Mouse (Mus musculus) embryo, embryonic 10 days (tissue): ENCODE measurements around the gene Hdac10.

Source experiments
- DNase-seq: peaks from one replicate; pipeline ENCODE4 v3.0.0-alpha.2; 2015; ENCODE audit warnings: low spot score

The Hdac10 gene

DNA sequence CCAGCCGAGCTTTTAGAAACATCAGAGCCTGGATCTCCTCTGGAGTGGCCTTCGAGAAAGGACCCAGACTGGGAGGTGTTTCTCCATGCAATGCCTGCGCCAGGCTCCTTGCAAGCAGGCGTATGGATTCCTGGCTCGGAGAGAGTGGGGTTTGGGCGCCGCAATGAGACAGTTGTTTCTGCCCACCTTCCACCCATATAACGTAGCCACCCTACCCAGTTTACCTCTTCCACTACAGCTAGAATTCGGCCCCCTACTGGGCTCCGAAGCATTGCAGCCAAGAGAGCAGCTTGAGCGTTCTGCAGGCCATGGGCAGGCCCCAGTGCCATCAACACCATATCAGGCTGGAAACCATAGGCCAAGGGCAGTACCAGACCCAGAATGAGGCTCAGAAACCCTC, 4.9 kb downstream of the Hdac10 start:
- peak; percentile 54 for DNase-seq

DNA sequence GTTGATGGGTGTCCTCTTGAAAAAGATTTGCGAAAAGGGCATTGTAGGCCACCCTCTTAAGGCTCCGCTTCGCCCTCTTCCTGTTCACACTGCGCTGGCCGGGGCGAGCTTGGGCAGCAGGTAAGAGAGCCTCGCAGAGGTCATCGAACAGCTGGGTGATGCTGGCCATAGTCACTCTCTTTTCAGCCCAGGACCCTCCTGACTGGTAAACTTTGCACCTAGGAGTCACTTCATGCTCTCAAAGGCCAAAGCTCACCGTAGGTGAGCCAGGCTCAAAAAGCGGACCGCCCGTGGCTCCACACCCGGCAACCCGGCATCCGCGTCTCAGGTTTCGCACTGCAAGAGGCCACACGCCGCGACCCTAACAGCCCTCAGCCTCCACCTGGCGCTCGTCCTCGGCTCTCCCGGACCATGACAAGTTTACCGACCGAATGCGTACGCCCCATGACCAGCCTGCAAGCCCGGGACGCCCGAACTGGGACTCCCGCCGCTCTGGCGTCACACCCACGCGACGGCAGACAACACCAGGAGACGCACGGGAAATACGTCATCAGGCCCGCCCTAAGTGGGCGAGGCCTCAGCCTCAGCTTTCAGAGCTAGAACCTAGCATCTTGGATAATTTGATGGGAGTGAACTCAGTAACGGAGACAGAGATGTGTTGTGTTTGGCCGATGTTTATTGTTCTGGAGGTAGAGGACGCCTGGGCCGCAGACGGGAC, 5.7 kb downstream of the Hdac10 start, which contains the start of gene Tubgcp6:
Tubgcp6 (minus strand) TSS at position 464 of the 718 bp plus-strand sequence.
- peak; percentile 98 for DNase-seq

DNA sequence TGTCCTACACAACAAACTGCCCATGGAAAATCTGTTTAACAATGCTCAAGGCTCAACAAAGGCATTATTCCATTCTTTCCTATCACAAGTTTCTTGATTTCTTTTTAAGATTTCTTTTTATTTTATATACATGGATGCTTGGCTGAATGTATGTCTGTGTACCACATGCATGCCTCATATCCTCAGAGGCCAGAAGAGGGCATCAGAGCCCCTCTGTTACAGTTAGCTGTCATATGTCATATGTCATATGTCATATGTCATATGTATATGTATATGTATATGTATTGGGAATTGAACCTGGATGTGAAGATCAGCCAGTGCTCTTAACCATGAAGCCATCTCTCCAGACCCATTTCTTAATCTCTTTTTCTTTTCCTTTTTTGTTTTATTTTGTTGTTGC, 10.5 kb downstream of the Hdac10 start:
- no peak for DNase-seq

DNA sequence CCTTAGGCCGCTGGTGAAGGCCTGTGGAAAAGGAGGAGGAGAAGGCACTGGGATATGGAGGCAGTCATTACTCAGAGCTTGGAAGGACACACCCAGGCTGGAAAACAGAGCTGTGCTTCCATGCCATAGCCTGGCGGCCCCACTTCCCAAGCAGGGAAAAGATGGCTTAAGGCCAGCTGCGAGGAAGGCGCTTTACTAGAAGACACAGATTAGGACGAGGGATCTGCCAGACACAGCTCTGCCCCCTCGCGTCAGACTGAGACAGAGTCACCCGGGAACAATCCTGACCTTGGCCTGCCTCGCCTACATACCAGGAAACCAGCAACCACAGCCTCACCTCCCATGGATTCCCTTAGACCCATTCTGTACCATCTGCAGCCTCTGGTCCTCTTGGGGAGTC, 18.4 kb downstream of the Hdac10 start:
- DNase-seq = no peak

DNA sequence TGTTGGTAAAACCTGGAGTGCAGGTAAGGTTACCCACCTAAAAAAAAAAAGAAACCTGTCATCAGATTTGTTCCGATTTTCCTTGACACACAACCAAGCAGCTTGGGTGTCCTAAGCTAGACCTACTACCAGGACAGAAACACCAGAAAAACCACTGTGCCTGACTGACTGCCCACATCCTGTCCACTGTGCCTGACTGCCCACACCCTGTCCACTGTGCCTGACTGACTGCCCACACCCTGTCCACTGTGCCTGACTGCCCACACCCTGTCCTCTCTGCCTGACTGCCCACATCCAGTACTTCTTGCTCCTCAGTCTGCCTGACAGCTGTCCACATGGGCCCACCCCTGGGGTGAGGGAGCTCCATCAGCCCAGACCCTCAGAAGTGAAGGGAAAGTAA, 21.5 kb downstream of the Hdac10 start:
- DNase-seq = no peak

DNA sequence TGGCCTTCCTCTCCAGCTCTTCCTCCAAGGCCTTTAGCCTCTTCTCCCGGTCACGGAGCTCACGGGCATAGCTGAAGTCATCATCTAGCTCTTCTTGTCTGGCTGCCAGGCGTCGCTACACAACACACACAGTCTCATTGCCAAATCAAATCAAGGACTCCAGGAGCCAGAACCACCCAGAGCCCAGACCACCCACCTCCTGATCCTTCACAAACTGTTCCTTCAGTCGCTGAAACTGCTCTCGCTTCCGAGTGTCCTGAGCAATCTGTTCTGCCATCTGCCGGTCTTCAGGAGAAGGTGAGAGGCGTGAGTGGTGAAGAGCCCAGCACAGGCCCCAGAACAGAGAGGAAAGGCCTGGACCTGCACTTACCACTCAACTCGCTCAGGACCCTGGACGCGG, 22.4 kb downstream of the Hdac10 start:
- no peak for DNase-seq

DNA sequence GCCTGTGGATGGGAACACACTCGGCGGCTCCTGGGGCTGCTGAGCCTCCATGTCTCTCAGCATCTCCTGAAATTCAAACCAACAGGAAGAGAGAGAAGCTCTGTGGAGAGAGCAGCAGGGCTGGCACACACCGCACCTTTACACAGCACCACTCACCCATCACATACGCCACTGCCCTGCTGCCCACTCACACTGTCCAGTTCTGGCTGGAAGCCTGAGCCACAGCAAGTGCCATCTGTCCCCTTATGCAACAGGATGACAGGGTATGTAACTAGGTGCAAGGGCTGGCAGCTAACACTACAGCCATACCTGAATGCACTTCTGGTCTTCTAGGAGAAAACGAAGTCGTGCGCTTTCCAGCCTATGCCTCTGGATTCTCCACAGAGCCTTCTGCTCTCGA, 24.1 kb downstream of the Hdac10 start:
- no peak for DNase-seq

DNA sequence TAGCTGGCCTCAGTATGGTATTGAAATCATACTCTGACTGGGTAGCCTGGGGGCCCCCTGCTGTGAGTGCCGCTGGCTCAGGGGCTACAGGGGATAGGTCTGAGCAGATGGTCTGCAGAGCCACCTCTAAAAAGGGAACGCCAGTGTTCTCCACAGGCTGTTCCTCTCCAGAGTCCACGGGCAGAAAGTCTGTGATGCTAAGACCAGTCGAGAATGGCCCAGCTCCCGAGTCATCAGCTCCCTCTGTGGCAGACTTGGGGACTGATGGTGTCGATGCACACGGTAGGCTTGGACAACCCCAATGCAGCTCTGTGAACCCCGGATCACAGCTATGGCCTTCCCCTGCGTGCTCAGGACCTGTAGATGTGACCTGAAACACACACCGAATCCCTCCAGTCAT, 24.6 kb downstream of the Hdac10 start:
- no peak for DNase-seq

DNA sequence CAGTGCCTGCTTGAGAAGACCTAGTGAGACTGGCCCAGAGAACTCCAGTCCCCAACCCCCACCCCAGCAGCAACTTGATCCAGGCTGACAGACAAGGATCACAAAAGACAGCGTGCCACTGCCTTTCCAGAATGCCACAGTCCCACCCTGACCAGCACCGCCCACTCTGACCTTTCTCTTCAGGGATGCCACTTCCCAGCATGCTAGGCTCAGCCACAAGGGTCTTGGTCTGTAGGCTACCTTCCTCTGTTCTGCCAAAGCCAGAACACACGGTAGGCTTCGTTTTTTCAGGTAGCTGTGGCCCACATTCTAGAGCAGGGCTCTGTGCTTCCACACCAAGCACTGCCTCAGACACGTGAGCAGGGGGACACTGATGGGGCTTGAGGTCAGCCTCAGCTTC, 25.9 kb downstream of the Hdac10 start:
- peak; percentile 22 for DNase-seq

DNA sequence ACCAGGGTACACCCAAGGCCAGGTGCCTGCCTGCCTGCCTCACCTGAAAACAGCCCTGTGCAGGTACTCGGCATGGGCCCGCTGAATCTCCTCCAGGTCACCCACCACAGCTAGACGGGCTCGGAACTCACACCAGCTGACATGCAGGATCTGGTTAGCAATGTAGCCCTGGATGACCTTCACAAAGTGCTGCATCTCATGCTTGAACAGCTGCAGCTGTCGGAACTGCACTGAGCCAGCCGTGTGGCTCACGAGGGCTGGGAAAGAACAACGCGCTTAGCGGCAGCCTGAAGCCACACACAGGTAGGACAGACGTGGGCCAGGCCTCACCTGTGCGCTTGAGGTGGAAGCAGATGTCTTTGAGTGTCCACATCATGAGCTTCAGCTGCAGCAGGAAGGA, 27.7 kb downstream of the Hdac10 start:
- no peak for DNase-seq

DNA sequence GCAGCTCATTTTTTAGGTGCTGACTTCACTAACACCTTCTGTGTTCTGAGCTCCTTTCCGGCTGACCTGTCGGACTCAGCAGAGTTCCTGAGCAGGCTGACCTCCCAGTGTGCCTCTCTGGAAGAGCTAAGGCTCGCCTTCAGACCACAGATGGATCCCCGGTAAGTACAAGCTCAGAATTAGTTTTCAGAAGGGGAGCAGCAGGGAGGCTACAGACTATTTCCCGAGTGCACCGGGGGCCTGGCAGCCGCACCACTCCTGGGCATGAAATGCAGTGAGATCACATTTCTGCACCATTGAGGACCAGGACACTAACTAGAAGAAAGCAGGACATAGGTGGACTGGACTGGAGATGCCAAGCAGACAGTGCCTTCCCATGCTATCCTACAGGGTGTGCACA, 29.9 kb downstream of the Hdac10 start:
- no peak for DNase-seq

DNA sequence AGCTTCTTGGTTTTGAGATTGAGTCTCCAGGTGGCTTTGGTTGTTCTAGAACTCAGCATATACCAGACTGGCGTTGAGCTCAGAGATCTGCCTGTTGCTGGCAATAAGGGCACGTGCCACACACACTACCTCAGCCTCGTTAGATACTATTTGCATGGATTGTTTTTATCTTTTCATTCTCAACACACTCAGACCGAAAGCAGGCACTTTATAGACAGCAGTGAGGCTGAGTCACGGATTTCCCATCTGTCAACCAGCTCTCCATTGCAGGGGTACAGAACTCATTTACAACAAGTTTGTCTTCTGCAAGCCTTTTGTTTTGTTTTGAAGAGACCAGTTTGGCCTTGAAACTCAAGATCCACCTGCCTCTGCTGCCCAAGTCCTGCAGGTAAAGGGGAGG, 31.1 kb downstream of the Hdac10 start:
- DNase-seq = no peak

DNA sequence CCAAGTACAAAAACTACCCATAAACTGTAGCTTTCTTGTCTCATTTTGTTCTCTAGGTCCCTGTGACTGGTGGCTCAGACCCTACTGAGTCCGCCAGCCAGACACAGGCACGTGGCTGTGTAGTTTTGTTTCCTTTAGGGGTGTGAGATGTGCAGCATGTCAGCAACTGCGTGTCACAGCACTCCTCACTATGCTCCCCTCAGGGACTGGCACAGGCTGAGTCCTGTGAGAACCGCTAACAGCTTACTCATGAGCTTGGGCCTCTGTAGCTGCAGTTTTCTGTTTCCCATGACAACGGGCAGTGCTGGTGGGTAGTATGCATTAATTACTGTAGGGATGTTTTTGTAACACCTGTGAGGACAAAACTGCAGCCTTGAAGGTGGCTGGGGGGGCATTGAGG, 36.3 kb downstream of the Hdac10 start:
- no peak for DNase-seq

DNA sequence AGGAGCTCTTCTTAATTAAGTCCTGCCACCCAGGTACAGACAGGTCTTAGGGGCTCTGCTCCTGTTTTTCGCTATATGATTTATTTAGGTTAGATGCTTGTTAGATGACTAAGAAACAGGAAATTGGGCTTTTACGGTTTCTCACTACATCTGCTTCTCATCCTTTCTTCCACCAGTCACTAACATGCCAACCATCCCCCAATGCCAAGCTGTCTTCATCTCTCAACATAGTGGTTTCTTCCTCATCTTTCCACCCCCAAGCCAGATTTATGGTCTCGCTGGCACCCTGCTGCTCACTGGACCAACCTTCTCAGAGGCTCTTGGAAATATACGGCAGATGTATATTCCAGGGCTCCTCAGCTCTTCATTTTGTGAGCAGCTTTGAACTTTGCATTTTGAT, 37.8 kb downstream of the Hdac10 start:
- no peak for DNase-seq

DNA sequence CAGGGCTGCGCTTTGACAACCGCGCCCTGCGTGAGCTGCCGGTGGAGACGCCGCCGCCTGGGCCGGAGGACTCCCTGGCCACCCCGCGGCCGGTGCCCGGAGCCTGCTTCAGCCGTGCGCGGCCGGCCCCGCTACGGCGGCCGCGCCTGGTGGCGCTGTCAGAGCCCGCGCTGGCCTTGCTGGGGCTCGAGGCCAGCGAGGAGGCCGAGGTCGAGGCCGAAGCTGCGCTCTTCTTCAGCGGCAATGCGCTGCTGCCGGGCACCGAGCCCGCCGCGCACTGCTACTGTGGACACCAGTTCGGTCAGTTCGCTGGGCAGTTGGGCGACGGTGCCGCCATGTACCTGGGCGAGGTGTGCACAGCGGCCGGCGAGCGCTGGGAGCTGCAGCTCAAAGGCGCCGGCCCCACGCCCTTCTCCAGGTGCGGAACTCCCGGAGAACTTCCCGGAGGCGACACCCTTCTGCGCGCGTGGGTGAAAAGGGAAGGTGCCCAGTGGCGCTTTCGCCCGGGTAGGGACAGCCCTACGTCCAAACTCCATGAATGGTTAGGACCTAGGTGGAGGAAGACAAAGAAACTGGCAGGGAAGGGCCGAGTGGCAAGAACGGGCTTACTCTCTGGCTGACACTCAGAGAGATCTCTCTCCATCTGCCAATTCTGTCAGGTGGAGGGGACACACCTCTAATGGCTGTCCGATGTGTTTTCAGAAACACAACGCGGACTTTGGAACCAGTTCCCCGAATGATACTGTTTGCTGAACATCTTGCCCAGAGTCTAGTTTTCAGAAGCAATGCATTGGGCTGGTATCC, 39.0 kb downstream of the Hdac10 start:
- DNase-seq = peak; percentile 29

DNA sequence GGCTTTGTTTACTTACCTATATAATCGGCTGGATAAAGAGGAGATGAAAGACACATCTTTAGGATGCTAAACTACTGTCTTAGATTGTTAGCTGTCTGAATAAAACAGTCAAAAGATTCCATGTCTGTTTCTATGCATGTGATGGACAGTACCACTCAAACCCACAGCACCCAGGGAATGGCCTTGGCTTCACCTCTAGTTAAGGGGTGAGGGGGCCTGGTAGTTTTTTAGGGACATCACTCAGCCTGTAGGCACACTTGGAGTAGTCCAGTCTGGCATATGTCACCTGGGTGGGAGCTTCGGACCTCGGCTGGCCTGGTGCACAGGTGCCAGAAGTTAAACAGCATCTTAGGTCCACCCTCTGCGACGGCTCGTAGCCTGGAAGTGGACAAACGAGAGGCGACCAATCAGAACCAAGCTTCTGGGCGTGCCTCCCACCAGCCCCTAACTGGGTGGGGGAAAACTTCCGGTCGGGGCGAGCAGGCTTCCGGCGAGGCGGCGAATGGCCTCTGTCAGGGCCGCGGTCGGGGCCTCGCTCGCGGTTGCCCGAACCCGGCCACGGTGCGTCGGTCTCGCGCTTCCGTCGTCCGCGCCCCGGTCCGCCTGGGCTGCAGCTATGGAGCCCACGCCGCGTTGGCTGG, 39.8 kb downstream of the Hdac10 start, which contains the start of gene Selenoo:
Selenoo (plus strand) TSS at position 478 of the 641 bp plus-strand sequence.
- DNase-seq = peak; percentile 95

DNA sequence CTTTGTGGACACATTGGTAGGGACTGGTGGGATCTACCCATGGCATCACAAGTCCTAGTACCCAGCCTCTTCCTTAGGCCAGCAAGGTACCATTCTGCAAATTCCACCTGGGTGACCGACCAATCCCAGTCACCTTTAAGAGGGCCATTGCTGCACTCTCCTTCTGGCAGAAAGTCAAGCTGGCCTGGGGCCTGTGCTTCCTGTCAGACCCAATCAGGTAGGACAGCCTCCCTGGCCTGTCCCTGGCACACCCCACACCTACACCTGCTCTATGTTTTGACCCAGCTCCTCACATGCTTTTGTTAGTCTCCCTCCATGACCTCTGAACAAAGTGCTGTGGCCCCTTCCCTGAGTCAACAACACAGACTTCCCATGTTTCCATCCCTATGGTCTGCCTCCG, 43.7 kb downstream of the Hdac10 start:
- DNase-seq = no peak

DNA sequence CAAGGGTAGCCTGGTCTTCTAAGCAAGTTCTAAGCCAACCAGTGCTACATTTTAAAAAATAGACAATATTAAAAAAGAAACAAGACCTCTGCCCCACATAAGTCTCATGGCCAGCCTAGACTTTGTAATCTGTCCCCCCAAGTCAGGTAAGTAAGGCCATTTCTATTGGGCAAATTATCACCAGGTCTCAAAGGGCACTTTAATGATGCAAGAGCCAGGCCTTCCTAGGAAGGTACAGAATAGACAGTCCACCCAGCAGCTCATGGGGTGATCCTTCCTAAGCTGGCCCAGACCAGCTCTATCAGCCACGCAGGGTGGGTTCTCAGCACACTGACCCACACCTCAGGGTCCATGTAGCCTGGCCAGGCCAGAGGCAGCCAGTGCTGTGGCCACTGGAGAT, 44.6 kb downstream of the Hdac10 start:
- DNase-seq = no peak

DNA sequence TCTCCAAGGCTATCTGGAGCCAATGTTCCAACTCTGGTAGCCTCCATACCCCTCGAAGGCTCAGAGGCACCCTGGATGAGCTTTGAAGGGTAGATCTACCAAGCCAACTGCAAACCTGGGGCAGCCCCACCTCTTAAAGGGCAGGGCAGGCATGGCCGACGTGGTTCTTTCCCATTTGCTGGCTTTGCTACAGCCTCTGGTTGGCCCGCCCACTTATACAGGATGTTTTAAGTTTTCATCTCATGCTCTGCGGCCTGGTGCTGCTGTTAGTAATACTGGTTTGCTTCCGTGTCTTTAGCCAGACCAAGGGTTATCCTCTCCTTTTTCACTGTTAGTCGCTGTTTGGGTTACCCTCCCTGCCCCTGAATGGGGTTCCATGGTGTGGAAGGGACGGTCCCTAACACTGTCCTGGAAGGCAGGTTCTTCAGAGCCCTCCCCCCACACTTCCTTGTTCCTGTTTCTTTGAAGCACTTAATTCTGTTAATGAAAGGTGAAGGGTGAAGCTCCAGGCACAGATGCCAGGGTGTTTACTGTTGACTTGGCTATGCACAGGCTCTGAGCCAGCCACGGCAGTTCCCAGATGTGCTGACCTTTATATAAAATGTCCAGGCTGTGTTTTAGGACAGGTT, 50.2 kb downstream of the Hdac10 start:
- no peak for DNase-seq

DNA sequence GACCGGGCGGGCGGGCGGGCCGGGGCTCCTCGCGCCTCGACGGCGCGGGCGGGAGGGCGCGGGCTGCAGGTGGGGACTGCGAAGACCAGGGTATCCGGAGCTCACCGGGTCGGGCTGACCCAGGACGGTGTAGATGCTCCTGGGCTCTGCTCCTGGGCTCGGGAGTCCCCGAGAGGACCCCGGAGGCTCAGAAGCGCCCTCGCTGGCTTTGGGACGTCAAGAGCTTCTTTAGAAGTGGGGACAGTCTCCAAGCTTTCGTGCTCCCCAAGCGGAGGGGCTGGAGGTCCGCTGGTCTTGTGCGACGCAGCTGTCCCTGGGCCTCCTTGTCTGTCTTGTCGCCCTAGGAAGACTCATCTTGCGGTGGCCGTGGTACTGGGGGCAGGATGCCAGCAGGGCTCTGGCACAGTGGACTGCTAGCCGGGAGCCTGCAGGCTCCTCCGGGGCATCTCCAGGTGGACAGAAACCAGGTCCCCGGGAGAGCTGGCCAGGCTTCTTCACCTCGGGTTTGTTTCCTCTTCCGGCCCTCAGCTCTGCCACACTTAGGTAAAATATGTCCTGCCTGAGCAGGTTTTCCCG, 52.3 kb downstream of the Hdac10 start:
- DNase-seq = peak; percentile 38

DNA sequence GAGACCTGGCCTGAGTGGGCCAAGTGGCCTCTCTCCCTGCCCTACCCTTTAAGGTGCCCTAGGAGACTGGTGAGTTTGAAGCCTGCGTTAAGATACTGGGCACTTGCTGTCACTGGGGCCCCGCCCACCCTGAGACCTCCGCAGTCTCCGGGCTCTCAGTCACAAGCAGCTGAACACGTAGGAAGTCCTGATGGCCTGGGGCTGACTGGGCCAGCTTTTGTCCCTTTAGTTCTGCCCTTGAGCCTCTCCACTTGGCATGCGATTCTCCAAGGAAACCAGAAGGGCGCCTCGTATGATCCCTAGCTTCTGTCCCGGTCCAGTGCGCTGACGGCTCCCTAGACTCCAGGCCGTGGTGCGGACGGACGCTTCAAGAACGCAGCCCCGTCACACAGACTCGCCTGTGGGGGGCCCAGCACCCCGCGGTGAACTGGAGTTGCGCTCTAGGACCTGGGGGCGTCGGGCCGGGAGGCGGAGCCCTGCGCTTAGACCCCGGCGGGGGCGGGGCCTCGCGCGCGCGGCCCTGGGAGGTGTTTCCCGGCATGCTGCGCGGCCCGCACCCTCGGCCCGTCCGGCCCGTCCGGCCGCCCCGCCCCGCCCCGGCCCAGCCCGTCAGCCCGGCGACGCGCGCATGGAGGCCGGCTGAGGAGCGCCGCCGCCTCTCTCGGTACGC, 52.9 kb downstream of the Hdac10 start:
- peak; percentile 83 for DNase-seq
